Mouse (Mus musculus) neutrophil, adult 5-6 weeks (primary cell): Measurements from ENCODE around the gene Tsc22d3. TPM values are rescaled to one million over a fixed set of nuclear protein-coding genes. Genes with fewer than 3 reads are reported as not detected.
A peak's percentile ranks its signal among the peaks of the same experiment; 100 is the strongest.
"Not testable (repeated sequence)": the region's sequence is repeated elsewhere in the genome, so short reads cannot be mapped to it uniquely, and the experiment has no call there.

ENCODE experiments used
- ATAC-seq: fragments of 151-379, 151-347 bp; 2 replicates; pipeline ENCODE4 v1.8.0; 2017; ENCODE audit warnings: mild to moderate bottlenecking, moderate TSS enrichment; ENCODE audit not compliant: insufficient number of reproducible peaks, poor library complexity, low FRiP score, severe bottlenecking; ENCODE audit errors: extremely low read depth
- total RNA-seq: library from RNA; stranded (forward); fragments of 200-1000 nt; gene quantifications from 2 replicates; pipeline ENCODE4 v1.2.3, GENCODE M21; 2017

The Tsc22d3 gene
- total RNA-seq, 1 experiment from 2014 or later = 1,204 TPM

DNA sequence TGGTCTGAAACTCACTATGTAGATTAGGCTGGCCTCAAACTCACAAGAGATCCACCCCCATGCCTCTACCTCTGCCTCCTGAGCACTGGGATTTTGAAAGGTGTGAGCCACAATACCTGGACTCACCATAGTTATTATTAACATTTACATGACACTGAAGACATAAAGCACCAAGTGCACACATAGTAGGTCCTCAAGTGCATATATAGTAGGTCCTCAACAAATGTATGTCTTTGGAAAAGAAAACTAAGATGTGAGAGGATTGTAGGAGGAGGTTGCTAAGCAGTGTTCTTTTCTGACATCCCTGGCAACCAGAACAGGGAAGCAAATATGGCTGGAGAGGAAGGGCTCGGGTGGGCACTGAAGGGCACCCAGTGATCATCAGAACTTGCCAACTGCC is 93.1 kb downstream of the Tsc22d3 start:
- no peak for ATAC-seq

DNA sequence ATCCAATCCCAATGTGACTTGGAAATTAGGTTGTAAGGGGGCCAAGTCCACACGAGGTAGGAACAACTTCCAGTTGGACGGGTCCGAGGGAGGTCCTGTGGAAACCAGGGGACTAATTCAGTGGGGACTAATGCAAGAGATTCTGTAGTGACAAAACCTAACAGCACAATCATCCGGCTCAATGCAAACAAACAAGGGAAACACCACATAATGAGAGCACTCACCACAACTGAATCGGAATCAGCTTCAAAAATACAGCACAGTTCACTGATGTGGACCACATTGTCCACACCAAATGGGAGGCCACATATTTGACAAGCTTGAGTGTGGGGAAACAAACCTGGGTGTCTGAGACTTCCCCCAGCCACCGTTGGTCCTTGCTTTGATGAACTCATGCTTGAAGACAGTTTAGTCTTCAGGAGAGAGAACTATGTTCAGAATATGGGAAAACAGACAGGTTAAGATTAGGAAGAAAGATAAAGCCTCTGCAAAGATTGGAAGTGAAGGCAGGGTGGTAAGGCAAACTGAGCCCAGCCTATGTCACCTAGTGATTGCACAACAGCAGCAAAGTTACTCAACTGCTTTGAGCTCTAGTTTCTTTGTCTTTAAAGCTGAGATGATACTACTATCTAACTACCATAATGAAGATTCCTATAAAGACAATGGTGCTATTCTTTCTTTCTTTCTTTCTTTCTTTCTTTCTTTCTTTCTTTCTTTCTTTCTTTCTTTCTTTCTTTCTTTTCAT is 93.9 kb downstream of the Tsc22d3 start:
- ATAC-seq = no peak

DNA sequence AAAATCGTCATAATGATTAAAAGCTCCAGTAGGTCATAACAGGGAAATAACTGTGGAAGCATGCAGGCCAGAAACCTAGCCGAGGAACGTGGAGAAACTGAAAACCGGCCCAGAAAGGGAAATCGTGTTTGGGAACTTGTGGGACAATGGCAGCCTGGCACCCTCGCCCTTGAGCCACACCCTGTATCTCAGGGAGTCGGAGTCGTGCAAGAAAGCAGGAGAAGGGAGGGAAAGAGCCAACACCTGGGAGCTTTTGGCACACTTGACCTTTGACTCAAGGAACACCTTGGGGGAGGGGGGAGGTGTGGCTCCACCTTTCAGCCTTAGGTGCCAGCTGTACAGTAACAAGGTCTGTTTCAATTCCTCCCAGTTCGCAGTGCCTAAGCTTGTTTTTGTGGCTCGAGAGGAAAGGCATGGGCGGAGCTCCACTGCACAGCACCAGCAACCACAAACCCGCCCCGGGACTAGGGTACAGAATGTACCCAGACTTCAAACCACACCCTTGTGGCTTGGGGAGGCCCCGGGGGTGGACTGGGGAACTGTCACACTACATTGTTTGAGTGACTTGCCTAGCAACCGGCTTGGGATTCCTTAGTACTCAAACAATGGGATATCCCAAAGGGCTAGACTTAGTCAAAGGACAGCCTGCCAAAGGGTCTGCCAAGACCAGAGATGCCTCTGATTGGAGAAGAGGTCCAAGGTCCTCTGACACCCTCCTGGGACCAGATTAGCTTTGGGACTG is 94.8 kb downstream of the Tsc22d3 start:
- peak; percentile 91 for ATAC-seq

DNA sequence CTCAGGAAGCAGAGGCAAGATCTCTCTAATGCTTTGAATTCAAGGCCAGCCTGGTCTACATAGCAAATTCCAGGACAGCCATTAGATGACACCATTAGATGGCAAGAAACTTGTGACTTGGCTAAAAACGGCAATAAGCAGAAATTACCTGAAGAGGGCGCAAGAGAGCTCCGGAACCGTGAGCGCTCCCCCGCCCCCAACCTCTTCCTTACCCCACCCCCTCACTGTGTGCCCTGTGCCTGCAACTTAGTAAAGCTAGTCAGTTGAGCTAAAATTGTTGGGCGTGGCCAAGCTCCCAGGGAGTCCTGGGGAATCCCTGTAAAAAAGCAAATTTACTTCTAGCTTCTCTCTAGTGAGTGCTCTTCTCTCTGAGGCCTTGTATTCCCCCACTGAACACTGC is 96.6 kb downstream of the Tsc22d3 start:
- ATAC-seq = peak; percentile 68

DNA sequence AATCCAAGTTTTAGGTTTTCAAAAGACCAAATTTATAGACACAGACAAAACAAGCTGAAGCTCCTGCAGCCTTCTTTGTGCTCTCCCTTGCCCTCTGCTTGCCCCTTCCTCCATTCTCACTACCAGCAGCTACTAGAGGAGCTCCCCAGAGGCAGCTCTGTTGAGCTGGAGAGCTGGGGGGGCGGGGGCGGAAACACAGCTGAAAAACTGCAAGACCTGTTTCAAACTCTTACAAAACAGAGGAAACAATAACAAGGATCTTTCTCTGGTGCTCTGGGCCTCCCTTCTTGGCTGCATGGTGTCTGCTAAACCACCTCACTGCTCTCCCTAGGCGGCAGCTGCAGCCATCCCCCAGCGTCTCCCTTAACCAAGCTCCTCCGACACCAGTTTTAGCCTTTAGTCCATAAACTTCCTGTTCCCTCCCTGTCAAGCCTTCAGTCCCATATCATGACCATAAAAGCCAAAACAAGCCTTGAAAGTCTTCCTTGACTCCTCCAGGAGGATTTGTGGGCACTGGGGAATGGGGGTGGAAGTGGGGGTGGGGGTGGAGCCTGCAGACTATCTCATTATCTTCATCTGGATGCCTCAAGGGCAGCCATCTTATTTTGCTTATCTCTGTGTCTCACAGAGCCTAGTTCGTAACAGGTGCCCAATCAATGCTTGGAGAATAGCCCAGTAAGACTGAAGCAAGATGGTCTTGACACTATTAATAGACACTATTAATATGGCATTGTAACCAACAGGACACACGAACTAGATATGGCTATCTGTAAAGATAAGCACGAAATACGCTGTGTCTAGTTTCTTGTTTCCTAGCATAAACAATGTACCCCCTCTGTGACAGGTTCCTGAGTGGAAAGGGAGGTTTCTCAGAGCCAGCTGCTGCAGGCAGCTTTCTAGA is 98.8 kb downstream of the Tsc22d3 start:
- no peak for ATAC-seq

DNA sequence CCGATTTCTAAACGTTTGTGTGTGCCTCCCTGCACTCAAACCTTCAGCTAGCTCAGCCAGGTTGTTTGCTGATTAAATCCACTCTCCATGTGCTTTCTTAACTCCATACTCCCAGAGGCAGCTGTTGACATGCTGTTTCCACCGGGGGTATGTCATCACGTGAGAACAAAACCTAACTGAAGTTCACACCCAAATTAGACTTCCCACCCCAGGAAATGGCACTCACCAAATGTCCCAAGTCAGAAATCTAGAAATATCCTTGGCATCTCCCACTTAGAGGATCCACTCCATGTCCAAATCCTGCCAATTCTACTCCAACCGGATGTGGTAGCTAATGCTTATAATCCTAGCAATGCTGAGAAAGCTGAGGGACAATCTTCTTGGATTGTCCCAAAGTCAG is 100.2 kb downstream of the Tsc22d3 start:
- ATAC-seq = no peak

DNA sequence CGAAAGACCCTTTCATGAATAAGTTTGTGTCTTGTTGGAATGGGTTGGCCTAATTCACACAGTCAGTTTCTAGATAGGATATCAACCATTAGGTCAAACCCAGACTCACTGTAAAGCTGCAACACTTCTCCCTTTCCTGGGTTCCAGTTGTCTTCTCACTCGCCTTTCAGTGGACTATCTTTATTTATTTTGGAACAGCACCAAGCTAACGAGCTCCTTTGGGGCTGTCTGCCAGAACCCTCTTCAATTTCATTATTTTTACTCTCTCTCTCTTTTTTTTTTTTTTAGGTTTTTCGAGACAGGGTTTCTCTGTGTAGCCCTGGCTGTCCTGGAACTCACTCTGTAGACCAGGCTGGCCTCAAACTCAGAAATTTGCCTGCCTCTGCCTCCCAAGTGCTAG is 102.0 kb downstream of the Tsc22d3 start:
- ATAC-seq = not testable (repeated sequence)

DNA sequence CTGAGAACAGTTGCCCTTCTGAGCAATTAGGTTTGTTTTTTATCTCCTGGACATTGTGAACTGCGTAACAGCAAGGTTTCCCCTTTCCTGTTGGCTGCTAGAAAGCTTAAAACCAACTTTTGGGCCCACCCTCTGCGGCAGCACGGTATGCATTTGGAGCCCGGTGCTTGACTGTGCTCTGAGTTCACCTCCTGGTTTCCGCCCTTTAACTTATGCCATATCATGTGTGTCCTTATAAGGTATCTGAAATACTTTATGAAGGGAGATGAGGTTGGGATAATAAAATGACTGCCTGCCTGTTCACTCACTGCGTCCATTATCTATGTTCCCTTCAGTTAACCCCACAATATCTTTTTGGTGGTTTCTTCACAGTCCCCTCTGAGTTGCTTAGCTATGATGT is 106.3 kb downstream of the Tsc22d3 start:
- ATAC-seq = no peak

DNA sequence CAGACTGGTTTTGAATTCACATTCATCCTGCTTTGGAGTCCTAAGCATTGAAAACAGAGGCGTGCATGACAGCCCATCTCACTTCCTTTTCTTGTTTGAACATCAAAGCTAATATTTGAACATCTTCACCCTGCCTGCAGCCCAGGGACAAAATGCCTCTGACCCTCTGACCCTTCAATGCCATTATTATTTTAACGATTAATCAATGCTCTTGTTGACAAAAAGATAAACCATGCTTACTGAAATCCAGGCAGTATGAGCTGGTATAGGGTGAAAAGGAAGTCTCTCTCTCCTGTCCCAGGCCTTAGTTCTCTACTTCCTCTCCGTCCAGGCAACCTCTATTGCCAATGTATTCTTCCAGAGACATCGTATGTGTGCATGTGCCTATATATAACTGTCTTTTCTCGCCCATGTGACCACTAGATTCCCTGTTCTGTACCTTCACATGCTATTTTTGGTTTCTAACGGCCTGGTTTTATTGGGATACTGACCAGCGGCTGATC is 106.9 kb downstream of the Tsc22d3 start:
- ATAC-seq = no peak

DNA sequence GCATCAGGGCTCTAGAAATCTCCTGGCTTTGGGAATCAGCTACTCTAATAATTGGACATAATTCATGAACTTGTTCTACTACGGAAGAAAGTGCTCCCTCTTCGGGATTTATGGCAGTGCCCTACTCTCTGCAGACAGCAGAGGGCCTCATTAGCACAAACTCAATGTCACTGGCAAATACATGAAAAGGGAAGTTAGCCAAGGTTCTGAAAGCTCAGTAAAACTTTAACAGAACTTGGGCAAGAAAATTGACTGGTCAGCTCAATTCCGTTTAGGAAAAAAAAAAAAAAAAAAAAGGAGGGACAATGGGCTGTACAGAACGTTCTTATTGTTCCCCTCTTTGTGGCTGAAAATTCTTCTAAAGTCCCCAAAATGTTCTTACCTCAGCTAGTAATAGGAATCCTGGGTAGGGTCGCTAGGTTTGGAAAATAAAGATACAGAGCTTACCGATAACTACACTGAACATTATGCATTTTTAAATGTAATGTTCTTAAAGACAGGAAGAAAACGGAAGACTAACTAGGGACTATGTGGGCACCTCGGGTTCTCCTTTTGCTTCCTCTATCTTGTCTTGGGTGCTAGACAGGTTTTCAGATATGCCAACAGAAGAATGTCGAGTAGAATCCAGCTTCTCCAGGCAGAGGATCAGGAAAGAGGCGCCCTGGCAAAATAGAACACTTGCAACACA is 108.4 kb downstream of the Tsc22d3 start:
- peak; percentile 90 for ATAC-seq

DNA sequence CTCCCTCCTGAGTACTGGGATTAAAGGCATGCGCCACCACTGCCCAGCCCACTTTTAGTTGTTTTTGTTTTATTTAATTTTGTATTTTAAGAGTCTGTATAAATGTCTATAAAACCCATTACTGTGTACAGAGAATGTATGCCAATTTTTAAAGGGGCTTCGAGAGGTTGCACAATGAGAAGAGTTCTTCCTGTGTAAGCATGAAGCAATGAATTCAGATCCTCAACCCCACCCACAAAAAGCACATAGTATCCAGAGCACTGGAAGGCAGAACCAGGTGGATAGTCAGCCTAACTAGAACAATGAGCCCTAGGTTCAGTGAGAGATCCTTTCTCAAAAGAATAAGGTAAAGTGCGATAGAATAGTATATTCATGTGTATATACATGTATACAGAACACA is 110.3 kb downstream of the Tsc22d3 start:
- ATAC-seq = no peak

Other genes with a start within 250 kb of the Tsc22d3 start
- gene Prps1, start 144.0 kb downstream of the Tsc22d3 start, total RNA-seq = 14.0 and 15.2 TPM in 2 replicates
- 0.12 TPM in 1 of 2 replicates, not detected in the other for gene Mid2, start 63.9 kb upstream of the Tsc22d3 start, total RNA-seq
- not detected in 2 replicates for gene Tex13b, start 212.8 kb upstream of the Tsc22d3 start, total RNA-seq